Mouse (Mus musculus) neural tube, embryonic 14.5 days (tissue): ENCODE measurements around the gene Arv1. TPM values are rescaled to one million over a fixed set of nuclear protein-coding genes. Genes with fewer than 3 reads are reported as not detected.

Source experiments
- ATAC-seq: fragments of 200-750 bp; cut with Nextera tagmentation; 2 replicates; pipeline ENCODE4 v1.8.0; 2017; ENCODE audit warnings: low read depth, mild to moderate bottlenecking, moderate TSS enrichment, moderate library complexity
- H3K27ac ChIP-seq: fragments of 300-500 bp; sonication (generic); 2 replicates; pipeline ENCODE4 v1.5.1; 2014; ENCODE audit warnings: low read depth, mild to moderate bottlenecking, control low read depth, low read length, moderate library complexity, mixed read lengths
- H3K27me3 ChIP-seq: fragments of 300-500 bp; sonication (generic); 2 replicates; pipeline ENCODE4 v1.6.1; 2014; ENCODE audit warnings: low read length; ENCODE audit not compliant: control insufficient read depth, insufficient read depth
- H3K36me3 ChIP-seq: fragments of 300-500 bp; sonication (generic); 2 replicates; pipeline ENCODE4 v1.6.1; 2014; ENCODE audit warnings: low read length, mixed read lengths; ENCODE audit not compliant: control insufficient read depth, insufficient read depth
- H3K4me1 ChIP-seq: fragments of 300-500 bp; sonication (generic); 2 replicates; pipeline ENCODE4 v1.6.1; 2014; ENCODE audit warnings: low read length; ENCODE audit not compliant: control insufficient read depth, insufficient read depth
- H3K4me2 ChIP-seq: fragments of 300-500 bp; sonication (generic); 2 replicates; pipeline ENCODE4 v1.6.1; 2014; ENCODE audit warnings: mild to moderate bottlenecking, low read depth, low read length, control low read depth
- H3K4me3 ChIP-seq: fragments of 300-500 bp; sonication (generic); 2 replicates; pipeline ENCODE4 v1.5.1; 2014; ENCODE audit warnings: low read depth, low read length, control low read depth, mixed read lengths
- H3K9ac ChIP-seq: fragments of 300-500 bp; sonication (generic); replicated peaks from 2 replicates; pipeline ENCODE4 v1.6.1; 2014; ENCODE audit warnings: low read depth, mild to moderate bottlenecking, control low read depth, low read length, mixed read lengths
- H3K9me3 ChIP-seq: fragments of 300-500 bp; sonication (generic); 2 replicates; pipeline ENCODE4 v1.6.1; 2016; ENCODE audit warnings: low read length; ENCODE audit not compliant: control insufficient read depth
- WGBS: fragments of 180-500 bp; shearing (Covaris S2); extraction: QIAGEN DNeasy Blood & Tissue Kit; methylation state at CpG from one replicate; pipeline ENCODE4 v1.1.7; 2014; 5-methylcytosine and 5-hydroxymethylcytosine counted together
- polyA plus RNA-seq: library from polyadenylated mRNA; unstranded; fragments of >200 nt; fragmentation: Nextera tagmentation; extraction: Ambion mirVana; gene quantifications from 2 replicates; pipeline ENCODE4 v1.2.1, GENCODE M21; 2014

Arv1 gene
- polyA plus RNA-seq, 1 experiment from 2014 or later: 38.0 TPM

GRCm38 (mm10) chr8:124688899-124689298 lies 33.0 kb upstream of the Arv1 start:
- Histone ChIP-seq H3K4me2 (no peak overlapping the region), H3K4me3 (no peak overlapping the region), H3K27ac (no peak overlapping the region), H3K9ac (no peak overlapping the region), H3K4me1 (no peaks in the 10 kb centered on the region), H3K36me3 (peaks cover 14% of the 10 kb centered on the region), H3K9me3 (no peaks in the 10 kb centered on the region), H3K27me3 (no peaks in the 10 kb centered on the region)
- no peak for ATAC-seq
- 92% methylated on average over 13 of the region's 13 CpGs for WGBS

- Histone ChIP-seq H3K4me1 (no peaks in the 10 kb centered on the region), H3K36me3 (peaks cover 18% of the 10 kb centered on the region), H3K9me3 (no peaks in the 10 kb centered on the region), H3K27me3 (no peaks in the 10 kb centered on the region), H3K9ac (no peak overlapping the region), H3K4me2 (no peak overlapping the region), H3K4me3 (no peak overlapping the region), H3K27ac (no peak overlapping the region)
- no peak for ATAC-seq
- WGBS: 96% methylated on average over 4 of the region's 4 CpGs
Observed at GRCm38 (mm10) chr8:124691706-124692105, 30.2 kb upstream of the Arv1 start.

- ATAC-seq: no peak
- Histone ChIP-seq H3K4me1 (no peaks in the 10 kb centered on the region), H3K9me3 (no peaks in the 10 kb centered on the region), H3K4me3 (no peak overlapping the region), H3K27ac (no peak overlapping the region), H3K27me3 (no peaks in the 10 kb centered on the region), H3K9ac (no peak overlapping the region), H3K36me3 (peaks cover 29% of the 10 kb centered on the region), H3K4me2 (no peak overlapping the region)
- 89% methylated on average over 22 of the region's 22 CpGs for WGBS
Observed at GRCm38 (mm10) chr8:124695424-124696100, 26.4 kb upstream of the Arv1 start.

- no peak overlapping the region for H3K9ac ChIP-seq
- 90% methylated on average over 5 of the region's 5 CpGs for WGBS
- no peak overlapping the region for H3K27ac ChIP-seq
- H3K9me3 ChIP-seq: no peaks in the 10 kb centered on the region
- no peak for ATAC-seq
- H3K4me1 ChIP-seq: no peaks in the 10 kb centered on the region
- no peak overlapping the region for H3K4me3 ChIP-seq
- peaks cover 17% of the 10 kb centered on the region for H3K36me3 ChIP-seq
- H3K27me3 ChIP-seq: no peaks in the 10 kb centered on the region
- H3K4me2 ChIP-seq: no peak overlapping the region
Observed at GRCm38 (mm10) chr8:124700271-124700670, 21.7 kb upstream of the Arv1 start.

DNA sequence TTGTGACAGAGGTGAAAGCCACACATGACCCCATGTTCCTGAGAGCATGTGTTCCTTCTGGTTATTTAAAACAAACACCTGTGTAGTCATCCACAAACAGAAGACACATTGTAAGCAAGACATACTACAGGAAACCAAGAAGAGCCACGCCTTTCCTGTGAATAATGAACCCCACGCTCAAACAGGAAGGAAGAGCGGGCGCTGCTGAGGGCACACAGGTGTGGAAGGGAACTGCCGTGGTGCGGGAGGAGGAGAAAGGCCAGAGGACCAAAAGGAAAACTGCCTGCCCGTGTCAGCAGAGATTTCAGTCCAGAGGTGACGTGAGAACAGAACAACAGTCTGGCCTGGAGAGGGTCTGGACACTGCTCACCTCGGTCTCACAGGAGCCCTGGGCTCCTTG lies 20.9 kb upstream of the Arv1 start:
- peaks cover 17% of the 10 kb centered on the region for H3K36me3 ChIP-seq
- no peak for ATAC-seq
- H3K27me3 ChIP-seq: no peaks in the 10 kb centered on the region
- H3K9ac ChIP-seq: no peak overlapping the region
- no peak overlapping the region for H3K4me2 ChIP-seq
- 90% methylated on average over 9 of the region's 9 CpGs for WGBS
- H3K9me3 ChIP-seq: no peaks in the 10 kb centered on the region
- H3K27ac ChIP-seq: no peak overlapping the region
- H3K4me3 ChIP-seq: no peak overlapping the region
- H3K4me1 ChIP-seq: no peaks in the 10 kb centered on the region

DNA sequence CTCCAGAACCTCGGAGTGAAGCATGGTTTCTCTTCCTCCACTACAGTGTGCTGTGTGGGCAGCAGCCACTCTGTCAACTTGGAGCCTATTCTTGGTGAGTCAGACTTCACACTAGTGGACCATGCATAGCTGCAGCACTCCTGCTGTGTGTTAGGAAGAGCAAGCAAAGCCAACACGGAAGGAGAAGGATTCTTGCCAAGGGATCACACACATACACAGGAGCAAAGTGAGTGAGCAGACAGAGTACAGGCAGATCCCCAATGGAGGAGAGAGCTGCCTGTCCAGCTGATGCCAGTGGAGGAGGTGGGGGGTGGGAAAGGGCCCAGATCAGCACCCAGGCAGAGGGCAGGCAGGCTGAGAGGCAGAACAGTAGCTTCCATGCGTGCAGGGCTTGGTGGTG lies 19.8 kb upstream of the Arv1 start:
- no peaks in the 10 kb centered on the region for H3K4me1 ChIP-seq
- H3K9ac ChIP-seq: no peak overlapping the region
- no peak overlapping the region for H3K27ac ChIP-seq
- no peak for ATAC-seq
- no peaks in the 10 kb centered on the region for H3K9me3 ChIP-seq
- H3K4me2 ChIP-seq: no peak overlapping the region
- WGBS: 85% methylated on average over 3 of the region's 3 CpGs
- H3K4me3 ChIP-seq: no peak overlapping the region
- peaks cover 14% of the 10 kb centered on the region; the same call in 1 of the 2 replicates for H3K36me3 ChIP-seq
- no peaks in the 10 kb centered on the region for H3K27me3 ChIP-seq

- no peak overlapping the region for H3K27ac ChIP-seq
- H3K27me3 ChIP-seq: no peaks in the 10 kb centered on the region
- WGBS: 83% methylated on average over 4 of the region's 4 CpGs
- peaks cover 14% of the 10 kb centered on the region; the same call in 1 of the 2 replicates for H3K36me3 ChIP-seq
- no peaks in the 10 kb centered on the region for H3K4me1 ChIP-seq
- H3K9me3 ChIP-seq: no peaks in the 10 kb centered on the region
- no peak overlapping the region for H3K4me2 ChIP-seq
- H3K9ac ChIP-seq: no peak overlapping the region
- H3K4me3 ChIP-seq: no peak overlapping the region
- ATAC-seq: no peak
Observed at GRCm38 (mm10) chr8:124703526-124703925, 18.4 kb upstream of the Arv1 start.

DNA sequence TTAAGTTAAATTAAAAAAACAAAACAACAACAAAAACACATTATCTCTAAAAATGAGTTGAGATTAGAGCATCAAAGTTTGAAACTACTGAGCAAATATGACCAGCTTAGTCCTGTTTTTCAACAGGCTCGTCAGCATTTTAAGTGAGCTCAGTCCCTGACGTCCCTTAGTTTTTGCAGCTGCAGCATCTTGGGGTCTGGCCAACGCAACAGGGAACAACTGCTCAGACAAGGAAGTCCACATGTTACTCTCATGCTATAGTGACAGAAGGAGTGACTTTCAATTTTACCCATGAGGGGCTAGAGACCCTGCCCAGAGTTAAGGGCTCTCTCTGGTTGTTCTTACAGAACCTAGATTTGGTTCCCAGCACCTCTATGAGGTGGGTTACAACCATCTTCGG lies 17.6 kb upstream of the Arv1 start:
- Histone ChIP-seq H3K36me3 (peaks cover 12% of the 10 kb centered on the region), H3K4me3 (no peak overlapping the region), H3K9me3 (no peaks in the 10 kb centered on the region), H3K9ac (no peak overlapping the region), H3K4me2 (no peak overlapping the region), H3K4me1 (no peaks in the 10 kb centered on the region), H3K27ac (no peak overlapping the region; the same call in 1 of the 2 replicates), H3K27me3 (no peaks in the 10 kb centered on the region)
- ATAC-seq: no peak
- WGBS: 93% methylated on average over 4 of the region's 4 CpGs

DNA sequence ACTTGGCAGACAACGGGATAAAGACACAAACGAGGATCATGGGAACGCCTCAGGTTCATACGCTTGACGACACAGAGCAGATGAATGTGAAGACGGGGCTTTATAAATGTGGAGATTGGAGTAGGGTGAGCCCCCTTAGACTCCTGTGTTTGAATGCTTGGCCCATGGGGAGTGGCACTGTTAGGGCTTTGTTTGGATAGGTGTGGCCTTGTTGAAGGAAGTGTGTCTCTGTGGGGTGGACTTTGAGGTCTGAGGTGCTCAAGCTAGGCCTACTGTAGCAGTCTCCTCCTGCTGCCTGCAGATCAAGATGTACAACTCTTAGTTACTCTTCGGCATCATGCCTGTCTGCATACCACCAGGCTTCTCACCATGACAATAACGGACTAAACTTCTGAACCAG lies 16.1 kb upstream of the Arv1 start:
- WGBS: 93% methylated on average over 8 of the region's 8 CpGs
- Histone ChIP-seq H3K9me3 (no peaks in the 10 kb centered on the region), H3K4me3 (no peak overlapping the region), H3K4me1 (no peaks in the 10 kb centered on the region), H3K4me2 (no peak overlapping the region), H3K9ac (no peak overlapping the region), H3K36me3 (peaks cover 15% of the 10 kb centered on the region), H3K27me3 (no peaks in the 10 kb centered on the region), H3K27ac (no peak overlapping the region)
- ATAC-seq: no peak
